Mouse (Mus musculus) heart, adult 11 months (tissue): ENCODE measurements around the gene Gja6.

Experiments used
- DNase-seq: peaks from one replicate; pipeline ENCODE4 v3.0.0; 2022

The Gja6 gene

GRCm38 (mm10) chrX:160906952-160907351, at the start of gene Gja6:
Gja6 (minus strand) TSS chrX:160907052.
- no peak for DNase-seq

GRCm38 (mm10) chrX:160949583-160949982, 42.7 kb upstream of the Gja6 start:
- DNase-seq: no peak

- no peak for DNase-seq
Observed at GRCm38 (mm10) chrX:160944722-160945121, 37.9 kb upstream of the Gja6 start.

- no peak for DNase-seq
Observed at GRCm38 (mm10) chrX:160935541-160935940, 28.7 kb upstream of the Gja6 start.

GRCm38 (mm10) chrX:160930656-160931055, 23.8 kb upstream of the Gja6 start:
- DNase-seq: no peak

GRCm38 (mm10) chrX:160928870-160929269, 22.0 kb upstream of the Gja6 start:
- no peak for DNase-seq

GRCm38 (mm10) chrX:160919022-160919637, 12.3 kb upstream of the Gja6 start:
- no peak for DNase-seq

GRCm38 (mm10) chrX:160906477-160906876, 375 bp downstream of the Gja6 start:
- no peak for DNase-seq

GRCm38 (mm10) chrX:160905913-160906312, 939 bp downstream of the Gja6 start:
- DNase-seq: no peak

GRCm38 (mm10) chrX:160905041-160905678, 1.7 kb downstream of the Gja6 start:
- DNase-seq: no peak

GRCm38 (mm10) chrX:160901118-160901517, 5.7 kb downstream of the Gja6 start:
- DNase-seq: no peak

GRCm38 (mm10) chrX:160892077-160892476, 14.8 kb downstream of the Gja6 start:
- no peak for DNase-seq

GRCm38 (mm10) chrX:160886301-160886700, 20.6 kb downstream of the Gja6 start:
- DNase-seq: no peak

- DNase-seq: no peak
Observed at GRCm38 (mm10) chrX:160866576-160866975, 40.3 kb downstream of the Gja6 start.

- DNase-seq: no peak
Observed at GRCm38 (mm10) chrX:160865022-160865421, 41.8 kb downstream of the Gja6 start.

GRCm38 (mm10) chrX:160863689-160864383, 43.0 kb downstream of the Gja6 start:
- DNase-seq: no peak
